Mouse (Mus musculus) telencephalon, adult 2 months (tissue): ENCODE results near the gene Gjc2.
A peak's percentile ranks its signal among the peaks of the same experiment; 100 is the strongest.

ENCODE experiments used
- DNase-seq: peaks from one replicate; pipeline ENCODE4 v3.0.0-alpha.2; 2011; ENCODE audit warnings: low read depth, low spot score

Gjc2 gene

GRCm38 (mm10) chr11:59208153-59208831, 25.3 kb upstream of the Gjc2 start, which contains the start of gene 2310033P09Rik:
Gene 2310033P09Rik, plus strand, starts transcription at chr11:59208321.
- DNase-seq = peak; percentile 92

- peak; percentile 91 for DNase-seq
Measured at GRCm38 (mm10) chr11:59202081-59202995, 19.3 kb upstream of the Gjc2 start, which contains the start of gene Mrpl55. Gene Mrpl55, plus strand, starts transcription at chr11:59202486.

GRCm38 (mm10) chr11:59201216-59202002, 18.4 kb upstream of the Gjc2 start:
- no peak for DNase-seq

GRCm38 (mm10) chr11:59196230-59196629, 13.2 kb upstream of the Gjc2 start:
- no peak for DNase-seq

GRCm38 (mm10) chr11:59192059-59192386, 9.0 kb upstream of the Gjc2 start, which contains the start of gene Guk1:
Gene Guk1, minus strand, starts transcription at chr11:59192212.
- no peak for DNase-seq

GRCm38 (mm10) chr11:59191231-59192058, 8.4 kb upstream of the Gjc2 start:
- peak; percentile 92 for DNase-seq

- DNase-seq = no peak
Measured at GRCm38 (mm10) chr11:59187706-59188105, 4.7 kb upstream of the Gjc2 start.

GRCm38 (mm10) chr11:59185490-59185889, 2.5 kb upstream of the Gjc2 start:
- no peak for DNase-seq

- DNase-seq = peak; percentile 35
Measured at GRCm38 (mm10) chr11:59183821-59184220, 808 bp upstream of the Gjc2 start.

- no peak for DNase-seq
Measured at GRCm38 (mm10) chr11:59176921-59177320, 6.1 kb downstream of the Gjc2 start.

GRCm38 (mm10) chr11:59176475-59176874, 6.5 kb downstream of the Gjc2 start:
- DNase-seq = no peak

- DNase-seq = no peak
Measured at GRCm38 (mm10) chr11:59174189-59174838, 8.7 kb downstream of the Gjc2 start.

GRCm38 (mm10) chr11:59170549-59170948, 12.5 kb downstream of the Gjc2 start:
- no peak for DNase-seq

- no peak for DNase-seq
Measured at GRCm38 (mm10) chr11:59169807-59170206, 13.2 kb downstream of the Gjc2 start.

GRCm38 (mm10) chr11:59165616-59166241, 17.3 kb downstream of the Gjc2 start:
- DNase-seq = no peak

GRCm38 (mm10) chr11:59164384-59164783, 18.6 kb downstream of the Gjc2 start:
- no peak for DNase-seq

GRCm38 (mm10) chr11:59163255-59164236, 19.5 kb downstream of the Gjc2 start, which contains the start of gene Iba57:
Gene Iba57, minus strand, starts transcription at chr11:59163739.
- peak; percentile 98 for DNase-seq

GRCm38 (mm10) chr11:59162443-59163254, 20.4 kb downstream of the Gjc2 start:
- DNase-seq = no peak
